Mouse (Mus musculus) liver, embryonic 16.5 days (tissue): ENCODE data around the gene 4933411K16Rik. TPM values are rescaled to one million over a fixed set of nuclear protein-coding genes. Genes with fewer than 3 reads are reported as not detected.

ENCODE experiments used
- ATAC-seq: fragments of 200-750 bp; cut with Nextera tagmentation; 2 replicates; pipeline ENCODE4 v1.8.0; 2017; ENCODE audit warnings: low read depth, mild to moderate bottlenecking, moderate number of reproducible peaks, moderate library complexity
- H3K27ac ChIP-seq: fragments of 300-500 bp; sonication (generic); 2 replicates; pipeline ENCODE4 v1.5.1; 2014; ENCODE audit warnings: mild to moderate bottlenecking, low read length
- H3K27me3 ChIP-seq: fragments of 300-500 bp; sonication (generic); 2 replicates; pipeline ENCODE4 v1.6.1; 2014; ENCODE audit warnings: low read depth, low read length, mixed read lengths; ENCODE audit not compliant: control insufficient read depth, insufficient read depth
- H3K36me3 ChIP-seq: fragments of 300-500 bp; sonication (generic); 2 replicates; pipeline ENCODE4 v1.6.1; 2014; ENCODE audit warnings: mild to moderate bottlenecking; ENCODE audit not compliant: control insufficient read depth, insufficient read depth
- H3K4me1 ChIP-seq: fragments of 300-500 bp; sonication (generic); 2 replicates; pipeline ENCODE4 v1.6.1; 2014; ENCODE audit warnings: low read depth, low read length, mixed read lengths; ENCODE audit not compliant: control insufficient read depth
- H3K4me2 ChIP-seq: fragments of 300-500 bp; sonication (generic); 2 replicates; pipeline ENCODE4 v1.6.1; 2014; ENCODE audit warnings: low read depth, low read length, mixed read lengths
- H3K4me3 ChIP-seq: fragments of 300-500 bp; sonication (generic); 2 replicates; pipeline ENCODE4 v1.5.1; 2014; ENCODE audit warnings: low read depth, mild to moderate bottlenecking, low read length
- H3K9ac ChIP-seq: fragments of 300-500 bp; sonication (generic); 2 replicates; pipeline ENCODE4 v1.6.1; 2014; ENCODE audit warnings: low read depth, low read length
- H3K9me3 ChIP-seq: fragments of 300-500 bp; sonication (generic); replicated peaks from 2 replicates; pipeline ENCODE4 v1.6.1; 2016; ENCODE audit warnings: low read length; ENCODE audit not compliant: control insufficient read depth
- WGBS: fragments of 180-500 bp; shearing (Covaris S2); extraction: QIAGEN DNeasy Blood & Tissue Kit; methylation state at CpG from one replicate; pipeline ENCODE4 v1.1.7; 2014; ENCODE audit not compliant: insufficient replicate concordance; 5-methylcytosine and 5-hydroxymethylcytosine counted together
- polyA plus RNA-seq: library from polyadenylated mRNA; unstranded; fragments of >200 nt; fragmentation: Nextera tagmentation; extraction: Ambion mirVana; gene quantifications from 2 replicates; pipeline ENCODE4 v1.2.1, GENCODE M21; 2015

4933411K16Rik gene
- polyA plus RNA-seq, 1 experiment from 2014 or later, result 0.35 TPM

DNA sequence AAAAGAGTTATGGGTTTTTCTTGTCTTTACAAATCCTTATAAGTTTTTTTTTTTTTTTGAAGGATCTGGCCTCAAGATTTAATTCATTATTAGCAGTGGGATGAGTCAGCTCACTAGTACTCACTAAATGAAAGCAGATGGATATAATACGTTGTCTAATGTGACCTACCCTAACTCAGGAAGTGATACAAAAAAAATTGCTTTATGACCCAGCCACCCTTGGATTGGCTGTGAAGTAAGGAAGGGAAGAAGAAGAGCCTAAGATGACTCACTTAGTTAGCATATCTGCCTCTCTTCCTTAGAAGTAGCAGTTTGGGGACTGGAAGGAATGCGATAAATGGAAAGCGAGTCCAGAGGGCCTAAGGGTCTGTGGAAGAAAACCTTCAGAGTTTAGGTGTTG lies 47.4 kb downstream of the 4933411K16Rik start:
- WGBS, result 70% methylated on average over 3 of the region's 3 CpGs
- H3K4me3 ChIP-seq, result no peak overlapping the region
- no peak overlapping the region for H3K9ac ChIP-seq
- no peaks in the 10 kb centered on the region for H3K9me3 ChIP-seq
- no peak overlapping the region for H3K27ac ChIP-seq
- no peaks in the 10 kb centered on the region for H3K4me1 ChIP-seq
- H3K36me3 ChIP-seq, result no peaks in the 10 kb centered on the region; the same call in 1 of the 2 replicates
- H3K27me3 ChIP-seq, result no peaks in the 10 kb centered on the region
- no peak overlapping the region for H3K4me2 ChIP-seq
- ATAC-seq, result no peak

Other genes starting within 250 kb of the 4933411K16Rik start
- gene Frat1, start 222.3 kb upstream of the 4933411K16Rik start, polyA plus RNA-seq, result 8.3 and 8.5 TPM in 2 replicates
- 2.5 and 2.7 TPM in 2 replicates for gene Frat2, start 204.1 kb upstream of the 4933411K16Rik start, polyA plus RNA-seq
- 7.4 and 7.5 TPM in 2 replicates for gene Rrp12, start 156.1 kb upstream of the 4933411K16Rik start, polyA plus RNA-seq
- gene Pgam1, start 140.3 kb upstream of the 4933411K16Rik start, polyA plus RNA-seq, result 366 and 408 TPM in 2 replicates
- gene Exosc1, start 118.8 kb upstream of the 4933411K16Rik start, polyA plus RNA-seq, result 25.4 and 27.3 TPM in 2 replicates
- gene Zdhhc16, start 118.8 kb upstream of the 4933411K16Rik start, polyA plus RNA-seq, result 32.1 and 32.5 TPM in 2 replicates
- 10.1 and 11.1 TPM in 2 replicates for gene Mms19, start 71.1 kb upstream of the 4933411K16Rik start, polyA plus RNA-seq
- 4.2 and 4.9 TPM in 2 replicates for gene Ubtd1, start 70.5 kb upstream of the 4933411K16Rik start, polyA plus RNA-seq
- gene Ankrd2, start 16.2 kb upstream of the 4933411K16Rik start, polyA plus RNA-seq, result 0.07 and 0.15 TPM in 2 replicates
- 62.9 and 70.5 TPM in 2 replicates for gene Hoga1, start 6.6 kb upstream of the 4933411K16Rik start, polyA plus RNA-seq
- 1.1 TPM in 2 replicates for gene Morn4, start 34.1 kb downstream of the 4933411K16Rik start, polyA plus RNA-seq
- gene Pi4k2a, start 38.2 kb downstream of the 4933411K16Rik start, polyA plus RNA-seq, result 2.9 and 4.0 TPM in 2 replicates
- 22.5 and 24.8 TPM in 2 replicates for gene Avpi1, start 76.8 kb downstream of the 4933411K16Rik start, polyA plus RNA-seq
- 2.0 TPM in 2 replicates for gene Marveld1, start 95.2 kb downstream of the 4933411K16Rik start, polyA plus RNA-seq
- gene Zfyve27, start 111.7 kb downstream of the 4933411K16Rik start, polyA plus RNA-seq, result 8.5 and 9.9 TPM in 2 replicates
- 0.37 TPM in 1 of 2 replicates, not detected in the other for gene Sfrp5, start 150.0 kb downstream of the 4933411K16Rik start, polyA plus RNA-seq
- not detected in 2 replicates for gene Golga7b, start 195.3 kb downstream of the 4933411K16Rik start, polyA plus RNA-seq